Mouse (Mus musculus) G1E-ER4 (cell line): ENCODE data around the gene Slc46a3. TPM values are rescaled to one million over a fixed set of nuclear protein-coding genes. Genes with fewer than 3 reads are reported as not detected.

Experiments used
- GATA1 ChIP-seq: IDR thresholded peaks from one replicate; pipeline ENCODE4 v1.8.0; 2012; ENCODE audit warnings: low read length, inconsistent platforms
- polyA plus RNA-seq: library from polyadenylated mRNA; stranded (reverse); fragments of >175 nt; gene quantifications from 2 replicates; pipeline ENCODE4 v1.2.3, GENCODE M21; 2012

Slc46a3 gene
- polyA plus RNA-seq, 1 experiment: 5.3 TPM

DNA sequence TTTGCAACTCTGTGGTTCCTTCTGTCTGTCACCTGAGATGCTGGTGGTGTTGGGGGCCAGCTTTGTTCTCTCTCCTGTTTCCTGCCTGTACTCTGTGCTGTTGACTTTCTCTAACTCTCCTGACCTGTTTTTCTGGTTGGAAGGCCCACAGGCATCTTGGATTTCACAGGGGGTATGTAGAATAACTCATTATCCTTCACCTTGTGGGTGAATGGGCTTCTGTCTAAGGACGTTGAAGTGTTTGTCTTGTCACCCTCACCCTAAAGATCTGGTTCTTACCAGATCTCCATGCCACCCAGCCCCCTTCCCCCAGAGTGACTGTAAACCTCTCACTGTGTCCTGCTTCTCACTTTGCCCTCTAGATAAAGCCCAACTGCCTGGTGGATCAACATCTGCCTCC is 24.3 kb downstream of the Slc46a3 start:
- no peak for TF ChIP-seq GATA1

GRCm38 (mm10) chr5:147869568-147869967 is 25.0 kb downstream of the Slc46a3 start:
- TF ChIP-seq GATA1: no peak

DNA sequence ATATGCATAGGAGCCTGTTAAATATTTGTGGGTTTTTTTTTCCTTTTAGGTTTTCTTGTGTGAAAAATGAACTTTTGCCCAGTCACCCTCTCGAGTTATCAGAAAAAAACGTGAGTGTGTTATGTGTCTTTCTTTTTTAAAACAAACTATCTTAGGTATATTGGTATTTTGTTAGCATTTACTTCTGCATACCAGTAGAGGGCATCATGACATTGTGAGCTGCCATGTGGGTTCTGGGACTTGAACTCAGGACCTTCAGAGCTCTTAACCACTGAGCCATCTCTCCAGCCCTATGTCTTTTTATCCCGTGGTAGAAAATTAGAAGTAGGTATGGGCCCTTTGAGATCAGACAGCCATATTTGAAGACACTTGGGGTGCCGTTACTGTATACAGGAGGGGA is 25.9 kb downstream of the Slc46a3 start:
- TF ChIP-seq GATA1: no peak

- TF ChIP-seq GATA1: no peak
These were observed 34.0 kb downstream of the Slc46a3 start, which contains the start of gene Pomp for GRCm38 (mm10) chr5:147860449-147861261. TSS of gene Pomp (plus strand) at chr5:147860461.

DNA sequence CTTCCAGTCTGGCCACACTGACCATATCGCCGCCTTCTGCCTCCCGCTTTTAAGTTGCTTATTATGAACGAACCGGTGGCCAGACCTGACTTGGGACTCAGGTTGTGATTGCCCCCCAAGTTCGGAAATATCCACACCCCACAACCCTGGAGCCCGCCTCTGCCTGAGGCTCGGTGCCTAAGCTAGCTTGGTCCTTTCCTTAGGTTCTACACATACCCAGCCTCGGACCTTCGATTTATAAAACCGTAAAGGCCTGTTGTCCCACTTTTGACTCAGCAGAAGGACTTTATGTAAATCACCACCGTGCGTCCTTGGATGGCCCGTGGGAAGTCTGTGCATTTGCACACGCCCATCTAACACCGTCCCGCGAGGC is 34.6 kb downstream of the Slc46a3 start:
- no peak for TF ChIP-seq GATA1

DNA sequence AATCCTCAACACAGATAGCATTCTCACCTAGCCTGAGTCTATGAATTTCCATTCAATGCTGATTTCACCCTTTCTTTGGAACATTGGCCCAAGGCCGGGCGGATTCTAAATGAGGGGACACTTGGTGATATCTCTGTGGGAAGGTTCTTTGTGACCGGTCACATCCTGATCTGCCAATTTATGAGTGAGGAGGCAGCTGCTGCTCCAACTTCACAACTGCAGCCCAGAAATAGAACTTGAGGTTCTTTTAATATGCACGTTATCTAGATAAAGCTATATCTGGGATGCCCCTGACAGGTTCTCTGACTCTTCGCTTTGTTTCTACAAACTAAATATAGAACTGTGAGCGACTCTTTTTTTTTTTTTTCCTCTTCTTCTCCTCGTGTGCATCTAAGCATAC is 44.4 kb downstream of the Slc46a3 start:
- no peak for TF ChIP-seq GATA1

GRCm38 (mm10) chr5:147848164-147848863 is 46.3 kb downstream of the Slc46a3 start:
- TF ChIP-seq GATA1: no peak

DNA sequence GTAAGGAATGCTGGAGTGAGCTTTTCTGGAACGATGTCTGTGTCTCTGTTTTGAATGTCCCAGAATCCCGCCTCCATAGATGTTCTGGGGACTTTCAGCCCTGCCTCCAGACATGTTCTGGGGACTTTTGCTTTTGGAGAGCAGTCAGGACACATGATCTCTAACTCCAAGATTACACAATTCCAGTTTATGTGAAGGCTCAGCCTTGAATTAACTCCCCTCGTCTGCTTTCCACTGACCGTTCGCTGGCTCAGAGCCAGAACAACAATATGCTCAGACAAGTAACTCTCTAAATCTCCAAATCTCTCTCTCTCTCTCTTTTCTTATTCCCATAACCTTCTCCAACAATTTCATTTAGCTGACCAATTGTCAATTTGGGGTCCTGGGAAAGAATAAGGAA is 47.3 kb downstream of the Slc46a3 start:
- no peak for TF ChIP-seq GATA1

DNA sequence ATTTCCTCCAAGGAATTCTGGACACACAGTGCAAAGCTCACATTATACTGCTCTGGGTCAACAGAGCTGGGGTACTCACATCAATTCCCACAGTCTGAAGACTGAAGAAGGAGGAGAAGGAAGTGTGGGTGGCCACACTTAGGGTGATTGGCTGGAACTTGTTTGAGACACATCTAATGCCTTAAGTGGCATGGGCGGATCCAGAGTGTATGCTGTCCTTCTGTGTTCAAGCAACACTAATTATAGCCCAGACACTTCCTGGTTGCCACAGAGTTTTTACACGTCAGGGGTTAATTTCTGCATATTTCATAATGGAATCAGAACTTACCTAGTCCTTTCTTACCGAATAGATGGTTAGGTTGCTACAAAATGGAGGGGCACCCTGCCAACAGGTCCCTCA is 49.3 kb downstream of the Slc46a3 start:
- no peak for TF ChIP-seq GATA1

- TF ChIP-seq GATA1: no peak
These were observed 51.3 kb downstream of the Slc46a3 start for GRCm38 (mm10) chr5:147843340-147843739.

- TF ChIP-seq GATA1: no peak
These were observed 55.2 kb downstream of the Slc46a3 start for GRCm38 (mm10) chr5:147839418-147839817.

- no peak for TF ChIP-seq GATA1
These were observed 59.6 kb downstream of the Slc46a3 start for GRCm38 (mm10) chr5:147834841-147835500.

GRCm38 (mm10) chr5:147832842-147833241 is 61.8 kb downstream of the Slc46a3 start:
- no peak for TF ChIP-seq GATA1

DNA sequence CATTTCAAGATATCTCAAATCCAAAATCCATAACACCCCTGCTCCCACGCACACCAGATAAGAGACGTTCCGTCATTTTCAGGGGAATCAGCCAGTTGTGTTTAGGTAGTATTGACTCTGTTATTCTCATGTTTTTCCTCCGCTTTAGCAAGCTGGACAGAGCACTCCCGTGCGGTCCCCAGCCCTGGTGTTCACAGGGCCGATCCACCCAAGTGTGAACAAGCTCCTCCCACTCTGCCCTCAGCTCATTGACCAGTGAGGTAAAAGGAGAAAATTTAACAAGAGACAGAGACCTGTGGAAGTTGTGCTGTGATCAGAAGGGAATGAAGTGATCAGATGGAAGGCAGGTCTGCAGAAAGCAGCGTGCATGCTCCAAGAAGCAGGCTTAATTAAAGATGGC is 65.8 kb downstream of the Slc46a3 start:
- no peak for TF ChIP-seq GATA1

Other genes starting within 250 kb of the Slc46a3 start
- 0.04 and 0.18 TPM in 2 replicates for gene Flt1, start 168.8 kb downstream of the Slc46a3 start, polyA plus RNA-seq
- gene Pomp, start 34.4 kb downstream of the Slc46a3 start, polyA plus RNA-seq: 12.3 and 14.5 TPM in 2 replicates
- not detected in 2 replicates for gene Mtus2, start 62.5 kb upstream of the Slc46a3 start, polyA plus RNA-seq